Mouse (Mus musculus): Measurements from ENCODE around the gene Sept9.

GRCm38 (mm10) chr11:117313446-117313845, 114.0 kb downstream of the Sept9 start:
- no peak for TF ChIP-seq CTCF (IDR thresholded peaks at IDR 0.05; ENCODE audit: low read depth)
- TF ChIP-seq EP300 (IDR thresholded peaks at IDR 0.05; ENCODE audit: low read depth), result no peak
